Mouse (Mus musculus) heart, postnatal 36 days (tissue): ENCODE data around the gene Man2a1. TPM values are rescaled to one million over a fixed set of nuclear protein-coding genes. Genes with fewer than 3 reads are reported as not detected.

Experiments used
- DNase-seq, 2 experiments: peaks; one replicate each; pipeline ENCODE4 v3.0.0; 2021 to 2022
- intact Hi-C: fragments of 180-260 bp; cut with DNase I; formaldehyde crosslinking; loops from one replicate; pipeline ENCODE4 v1.15.1; 2025
- total RNA-seq, 2 experiments: library from RNA; stranded (reverse); gene quantifications; 2 replicates each; pipeline ENCODE4 v1.2.3; 2021

The Man2a1 gene
- total RNA-seq, 2 experiments from 2014 or later = 16.4 to 21.9 TPM

GRCm38 (mm10) chr17:64622352-64622886, 21.9 kb downstream of the Man2a1 start:
- intact Hi-C loops = no loop called here

GRCm38 (mm10) chr17:64624439-64624838, 23.9 kb downstream of the Man2a1 start:
- no peak for DNase-seq
- intact Hi-C loops = no loop called here

More at GRCm38 (mm10) chr17:64622352-64622886, 21.9 kb downstream of the Man2a1 start:
- DNase-seq = peak; percentile 55 to 62

- intact Hi-C loops = no loop called here
- DNase-seq = no peak
Observed at GRCm38 (mm10) chr17:64628796-64629195, 28.3 kb downstream of the Man2a1 start.

GRCm38 (mm10) chr17:64629486-64629885, 28.9 kb downstream of the Man2a1 start:
- intact Hi-C loops = no loop called here

GRCm38 (mm10) chr17:64630506-64630905, 30.0 kb downstream of the Man2a1 start:
- intact Hi-C loops = no loop called here
- no peak for DNase-seq

More at GRCm38 (mm10) chr17:64629486-64629885, 28.9 kb downstream of the Man2a1 start:
- no peak for DNase-seq

GRCm38 (mm10) chr17:64637868-64638537, 37.5 kb downstream of the Man2a1 start:
- intact Hi-C loops = no loop called here

GRCm38 (mm10) chr17:64641376-64641775, 40.8 kb downstream of the Man2a1 start:
- intact Hi-C loops = no loop called here
- no peak for DNase-seq

More at GRCm38 (mm10) chr17:64637868-64638537, 37.5 kb downstream of the Man2a1 start:
- no peak for DNase-seq

GRCm38 (mm10) chr17:64643644-64644043, 43.1 kb downstream of the Man2a1 start:
- DNase-seq = no peak
- intact Hi-C loops = no loop called here

- intact Hi-C loops = no loop called here
- DNase-seq = no peak
Observed at GRCm38 (mm10) chr17:64644888-64645605, 44.5 kb downstream of the Man2a1 start.

- no peak for DNase-seq
- intact Hi-C loops = no loop called here
Observed at GRCm38 (mm10) chr17:64647396-64647795, 46.9 kb downstream of the Man2a1 start.

GRCm38 (mm10) chr17:64650702-64651101, 50.2 kb downstream of the Man2a1 start:
- intact Hi-C loops = no loop called here
- DNase-seq = no peak

GRCm38 (mm10) chr17:64653621-64654020, 53.1 kb downstream of the Man2a1 start:
- no peak for DNase-seq
- intact Hi-C loops = no loop called here

GRCm38 (mm10) chr17:64659682-64660081, 59.1 kb downstream of the Man2a1 start:
- no peak for DNase-seq
- intact Hi-C loops = no loop called here

- intact Hi-C loops = no loop called here
- no peak for DNase-seq
Observed at GRCm38 (mm10) chr17:64666518-64666917, 66.0 kb downstream of the Man2a1 start.

- no peak for DNase-seq
- intact Hi-C loops = no loop called here
Observed at GRCm38 (mm10) chr17:64668504-64668903, 68.0 kb downstream of the Man2a1 start.

GRCm38 (mm10) chr17:64674401-64674800, 73.9 kb downstream of the Man2a1 start:
- no peak for DNase-seq
- intact Hi-C loops = no loop called here

GRCm38 (mm10) chr17:64674980-64675379, 74.4 kb downstream of the Man2a1 start:
- intact Hi-C loops = loop anchor here (5.0 kb wide), 1 partner anchor 37 kb away; no protein-coding TSS in a partner anchor
- DNase-seq = no peak

- intact Hi-C loops = loop anchor here (5.0 kb wide), 1 partner anchor 35 kb away; no protein-coding TSS in a partner anchor
- DNase-seq = peak; percentile 29 to 35
Observed at GRCm38 (mm10) chr17:64676735-64677469, 76.4 kb downstream of the Man2a1 start.

- intact Hi-C loops = no loop called here
- DNase-seq = no peak
Observed at GRCm38 (mm10) chr17:64681461-64681860, 80.9 kb downstream of the Man2a1 start.

GRCm38 (mm10) chr17:64681927-64682326, 81.4 kb downstream of the Man2a1 start:
- intact Hi-C loops = no loop called here
- no peak for DNase-seq

GRCm38 (mm10) chr17:64684088-64684487, 83.6 kb downstream of the Man2a1 start:
- no peak for DNase-seq
- intact Hi-C loops = no loop called here
